Mouse (Mus musculus) embryonic fibroblast, embryonic 13.5 days (primary cell): ENCODE measurements around the gene Skida1.

Source experiments
- CTCF ChIP-seq: IDR thresholded peaks from 2 replicates; pipeline ENCODE4 v1.5.1; 2011; ENCODE audit warnings: mild to moderate bottlenecking, control low read depth, low read length, moderate library complexity, borderline replicate concordance; ENCODE audit not compliant: insufficient read depth
- POLR2A ChIP-seq: IDR thresholded peaks from 2 replicates; pipeline ENCODE4 v1.6.1; 2011; ENCODE audit warnings: low read depth, mild to moderate bottlenecking, control low read depth, low read length, moderate library complexity

- TF ChIP-seq CTCF, result no peak
- no peak for TF ChIP-seq POLR2A
Observed at GRCm38 (mm10) chr2:18040347-18041160, 8.3 kb downstream of the Skida1 start.
